Mouse (Mus musculus) heart, adult 2 months (tissue): ENCODE data around the gene Ssbp3.

Experiments used
- CTCF ChIP-seq: fragments of 200-600 bp; IDR thresholded peaks from 2 replicates; pipeline ENCODE4 v1.8.1; 2022; ENCODE audit warnings: antibody characterized with exemption, mild to moderate bottlenecking, moderate library complexity
- EP300 ChIP-seq: fragments of 200-500 bp; IDR thresholded peaks from 2 replicates; pipeline ENCODE4 v1.6.1; 2011; ENCODE audit warnings: low read depth, low read length, control low read depth; ENCODE audit not compliant: insufficient read depth
- POLR2A ChIP-seq: fragments of 200-500 bp; IDR thresholded peaks from 2 replicates; pipeline ENCODE4 v1.6.1; 2011; ENCODE audit warnings: mild to moderate bottlenecking, low read depth, low read length, control low read depth; ENCODE audit not compliant: insufficient read depth

- TF ChIP-seq POLR2A (no peak), CTCF (no peak), EP300 (no peak)
Measured at GRCm38 (mm10) chr4:107013119-107013816, 102.8 kb downstream of the Ssbp3 start.
